Mouse (Mus musculus) spleen, adult 2 months (tissue): ENCODE measurements around the gene Xiap.

ENCODE experiments used
- CTCF ChIP-seq: fragments of 200-500 bp; IDR thresholded peaks from 2 replicates; pipeline ENCODE4 v1.5.1; 2011; ENCODE audit warnings: mild to moderate bottlenecking, inconsistent platforms; ENCODE audit not compliant: insufficient read depth, insufficient read length, insufficient replicate concordance; ENCODE audit errors: extremely low read depth
- POLR2A ChIP-seq: fragments of 200-500 bp; IDR thresholded peaks from 2 replicates; pipeline ENCODE4 v1.6.1; 2011; ENCODE audit warnings: low read depth, low read length, inconsistent platforms

- no peak for TF ChIP-seq CTCF
- TF ChIP-seq POLR2A, result no peak
Observed at GRCm38 (mm10) chrX:42139882-42140281, 80.4 kb downstream of the Xiap start.
